Mouse (Mus musculus): ENCODE measurements around the gene Lrig1.
A peak's percentile ranks its signal among the peaks of the same experiment; 100 is the strongest.

Lrig1 gene

GRCm38 (mm10) chr6:94700067-94700491 lies at the start of gene Lrig1:
TSS of gene Lrig1 (minus strand) at chr6:94700158.
- peaks cover 47% of the 10 kb centered on the region for H3K4me1 ChIP-seq (replicated peaks; ENCODE audit: low read depth, low read length)
- H3K9me3 ChIP-seq (ENCODE audit: low read length), result no peaks in the 10 kb centered on the region
- H3K36me3 ChIP-seq (ENCODE audit: insufficient read depth, low read length), result no peaks in the 10 kb centered on the region
- peak within 1 kb of the TSS; percentile 94 for H3K4me3 ChIP-seq (replicated peaks; ENCODE audit: low read length)
- TF ChIP-seq POU5F1 (IDR thresholded peaks at IDR 0.05; ENCODE audit: borderline replicate concordance, low read length) (no peak), CTCF (conservative IDR thresholded peaks at IDR 0.05; ENCODE audit: low read length) (no peak), NANOG (IDR thresholded peaks at IDR 0.05; ENCODE audit: borderline replicate concordance, low read length) (no peak)
- H3K27me3 ChIP-seq (ENCODE audit: insufficient read depth, low read length), result peaks cover 36% of the 10 kb centered on the region

- Histone ChIP-seq H3K36me3 (ENCODE audit: insufficient read depth, low read length) (no peaks in the 10 kb centered on the region), H3K4me1 (replicated peaks; ENCODE audit: low read depth, low read length) (peaks cover 81% of the 10 kb centered on the region), H3K27me3 (ENCODE audit: insufficient read depth, low read length) (0 out of 2 replicates have a peak, but pooled peaks cover 5% of the 10 kb centered on the region), H3K4me3 (replicated peaks; ENCODE audit: low read length) (peak overlapping the region; percentile 29; the same call in 1 of the 2 replicates), H3K9me3 (ENCODE audit: low read length) (no peaks in the 10 kb centered on the region)
- TF ChIP-seq CTCF (conservative IDR thresholded peaks at IDR 0.05; ENCODE audit: low read length) (no peak), POU5F1 (IDR thresholded peaks at IDR 0.05; ENCODE audit: borderline replicate concordance, low read length) (no peak), NANOG (IDR thresholded peaks at IDR 0.05; ENCODE audit: borderline replicate concordance, low read length) (no peak)
These were observed 49.7 kb upstream of the Lrig1 start for GRCm38 (mm10) chr6:94749626-94750025.

GRCm38 (mm10) chr6:94748361-94748760 lies 48.4 kb upstream of the Lrig1 start:
- no peaks in the 10 kb centered on the region for H3K36me3 ChIP-seq (ENCODE audit: insufficient read depth, low read length)
- TF ChIP-seq CTCF (conservative IDR thresholded peaks at IDR 0.05; ENCODE audit: low read length) (no peak), POU5F1 (IDR thresholded peaks at IDR 0.05; ENCODE audit: borderline replicate concordance, low read length) (no peak), NANOG (IDR thresholded peaks at IDR 0.05; ENCODE audit: borderline replicate concordance, low read length) (no peak)
- H3K27me3 ChIP-seq (ENCODE audit: insufficient read depth, low read length), result 0 out of 2 replicates have a peak, but pooled peaks cover 5% of the 10 kb centered on the region
- peaks cover 75% of the 10 kb centered on the region for H3K4me1 ChIP-seq (replicated peaks; ENCODE audit: low read depth, low read length)
- H3K4me3 ChIP-seq (replicated peaks; ENCODE audit: low read length), result no peak overlapping the region
- no peaks in the 10 kb centered on the region for H3K9me3 ChIP-seq (ENCODE audit: low read length)

- H3K36me3 ChIP-seq (ENCODE audit: insufficient read depth, low read length), result no peaks in the 10 kb centered on the region
- TF ChIP-seq NANOG (IDR thresholded peaks at IDR 0.05; ENCODE audit: borderline replicate concordance, low read length) (no peak), POU5F1 (IDR thresholded peaks at IDR 0.05; ENCODE audit: borderline replicate concordance, low read length) (no peak), CTCF (conservative IDR thresholded peaks at IDR 0.05; ENCODE audit: low read length) (no peak)
- H3K4me1 ChIP-seq (replicated peaks; ENCODE audit: low read depth, low read length), result peaks cover 31% of the 10 kb centered on the region
These were observed 40.3 kb upstream of the Lrig1 start for GRCm38 (mm10) chr6:94740117-94740729.

GRCm38 (mm10) chr6:94738647-94739046 lies 38.7 kb upstream of the Lrig1 start:
- Histone ChIP-seq H3K4me3 (replicated peaks; ENCODE audit: low read length) (no peak overlapping the region), H3K4me1 (replicated peaks; ENCODE audit: low read depth, low read length) (peaks cover 28% of the 10 kb centered on the region), H3K27me3 (ENCODE audit: insufficient read depth, low read length) (0 out of 2 replicates have a peak, but pooled peaks cover 6% of the 10 kb centered on the region), H3K9me3 (ENCODE audit: low read length) (no peaks in the 10 kb centered on the region), H3K36me3 (ENCODE audit: insufficient read depth, low read length) (no peaks in the 10 kb centered on the region)
- no peak for TF ChIP-seq CTCF (conservative IDR thresholded peaks at IDR 0.05; ENCODE audit: low read length)
- no peak for TF ChIP-seq POU5F1 (IDR thresholded peaks at IDR 0.05; ENCODE audit: borderline replicate concordance, low read length)
- no peak for TF ChIP-seq NANOG (IDR thresholded peaks at IDR 0.05; ENCODE audit: borderline replicate concordance, low read length)

More at GRCm38 (mm10) chr6:94740117-94740729, 40.3 kb upstream of the Lrig1 start:
- H3K27me3 ChIP-seq (ENCODE audit: insufficient read depth, low read length), result 0 out of 2 replicates have a peak, but pooled peaks cover 6% of the 10 kb centered on the region
- no peak overlapping the region for H3K4me3 ChIP-seq (replicated peaks; ENCODE audit: low read length)
- H3K9me3 ChIP-seq (ENCODE audit: low read length), result no peaks in the 10 kb centered on the region

- Histone ChIP-seq H3K4me3 (replicated peaks; ENCODE audit: low read length) (no peak overlapping the region), H3K27me3 (ENCODE audit: insufficient read depth, low read length) (peaks cover 10% of the 10 kb centered on the region; the same call in 1 of the 2 replicates), H3K4me1 (replicated peaks; ENCODE audit: low read depth, low read length) (peaks cover 18% of the 10 kb centered on the region), H3K9me3 (ENCODE audit: low read length) (no peaks in the 10 kb centered on the region), H3K36me3 (ENCODE audit: insufficient read depth, low read length) (no peaks in the 10 kb centered on the region)
- TF ChIP-seq CTCF (conservative IDR thresholded peaks at IDR 0.05; ENCODE audit: low read length), result no peak
- no peak for TF ChIP-seq NANOG (IDR thresholded peaks at IDR 0.05; ENCODE audit: borderline replicate concordance, low read length)
- TF ChIP-seq POU5F1 (IDR thresholded peaks at IDR 0.05; ENCODE audit: borderline replicate concordance, low read length), result no peak
These were observed 33.9 kb upstream of the Lrig1 start for GRCm38 (mm10) chr6:94733878-94734277.

- Histone ChIP-seq H3K36me3 (ENCODE audit: insufficient read depth, low read length) (no peaks in the 10 kb centered on the region), H3K9me3 (ENCODE audit: low read length) (no peaks in the 10 kb centered on the region), H3K4me1 (replicated peaks; ENCODE audit: low read depth, low read length) (peaks cover 18% of the 10 kb centered on the region), H3K4me3 (replicated peaks; ENCODE audit: low read length) (0 out of 2 replicates have a peak overlapping the region, but pooled peaks have one; percentile 10), H3K27me3 (ENCODE audit: insufficient read depth, low read length) (peaks cover 12% of the 10 kb centered on the region)
- TF ChIP-seq CTCF (conservative IDR thresholded peaks at IDR 0.05; ENCODE audit: low read length) (no peak), NANOG (IDR thresholded peaks at IDR 0.05; ENCODE audit: borderline replicate concordance, low read length) (no peak), POU5F1 (IDR thresholded peaks at IDR 0.05; ENCODE audit: borderline replicate concordance, low read length) (no peak)
These were observed 29.9 kb upstream of the Lrig1 start for GRCm38 (mm10) chr6:94729847-94730246.

GRCm38 (mm10) chr6:94729132-94729531 lies 29.2 kb upstream of the Lrig1 start:
- H3K4me3 ChIP-seq (replicated peaks; ENCODE audit: low read length), result no peak overlapping the region
- H3K4me1 ChIP-seq (replicated peaks; ENCODE audit: low read depth, low read length), result peaks cover 18% of the 10 kb centered on the region
- no peaks in the 10 kb centered on the region for H3K9me3 ChIP-seq (ENCODE audit: low read length)
- TF ChIP-seq POU5F1 (IDR thresholded peaks at IDR 0.05; ENCODE audit: borderline replicate concordance, low read length) (no peak), CTCF (conservative IDR thresholded peaks at IDR 0.05; ENCODE audit: low read length) (no peak), NANOG (IDR thresholded peaks at IDR 0.05; ENCODE audit: borderline replicate concordance, low read length) (no peak)
- H3K36me3 ChIP-seq (ENCODE audit: insufficient read depth, low read length), result no peaks in the 10 kb centered on the region
- H3K27me3 ChIP-seq (ENCODE audit: insufficient read depth, low read length), result peaks cover 12% of the 10 kb centered on the region
